Mouse (Mus musculus) limb, embryonic 12.5 days (tissue): ENCODE measurements at regions not wholly inside any gene's neighbourhood (a gene's known extent, or its start where the extent isn't known, plus 50 kb on each side); places are given as distances from the start of the nearest gene placed in this dataset.

Experiments used
- ATAC-seq: fragments of 200-750 bp; cut with Nextera tagmentation; 2 replicates; pipeline ENCODE4 v1.8.0; 2017; ENCODE audit warnings: low read depth, moderate TSS enrichment; ENCODE audit not compliant: insufficient number of reproducible peaks, insufficient read depth, low FRiP score, low TSS enrichment
- H3K27ac ChIP-seq: fragments of 300-500 bp; sonication (generic); 2 replicates; pipeline ENCODE4 v1.5.1; 2016; ENCODE audit warnings: mild to moderate bottlenecking, moderate library complexity
- H3K27me3 ChIP-seq: fragments of 300-500 bp; sonication (generic); 2 replicates; pipeline ENCODE4 v1.6.1; 2016; ENCODE audit warnings: mild to moderate bottlenecking, moderate library complexity
- H3K36me3 ChIP-seq: fragments of 300-500 bp; sonication (generic); 2 replicates; pipeline ENCODE4 v1.6.1; 2016; ENCODE audit warnings: mild to moderate bottlenecking, moderate library complexity
- H3K4me1 ChIP-seq: fragments of 300-500 bp; sonication (generic); replicated peaks from 2 replicates; pipeline ENCODE4 v1.6.1; 2016
- H3K4me2 ChIP-seq: fragments of 300-500 bp; sonication (generic); 2 replicates; pipeline ENCODE4 v1.6.1; 2016; ENCODE audit warnings: mild to moderate bottlenecking, moderate library complexity
- H3K4me3 ChIP-seq: fragments of 300-500 bp; sonication (generic); replicated peaks from 2 replicates; pipeline ENCODE4 v1.5.1; 2016; ENCODE audit warnings: mild to moderate bottlenecking
- H3K9ac ChIP-seq: fragments of 300-500 bp; sonication (generic); replicated peaks from 2 replicates; pipeline ENCODE4 v1.6.1; 2016; ENCODE audit warnings: mild to moderate bottlenecking, moderate library complexity
- H3K9me3 ChIP-seq: fragments of 300-500 bp; sonication (generic); 2 replicates; pipeline ENCODE4 v1.6.1; 2016; ENCODE audit warnings: mild to moderate bottlenecking, moderate library complexity
- WGBS: fragments of 180-500 bp; shearing (Covaris S2); methylation state at CpG from one replicate; pipeline ENCODE4 v1.1.7; 2016; 5-methylcytosine and 5-hydroxymethylcytosine counted together

GRCm38 (mm10) chr19:16075512-16076086, 57.0 kb upstream of the Gnaq start:
- Histone ChIP-seq H3K36me3 (no peaks in the 10 kb centered on the region), H3K4me2 (no peak overlapping the region), H3K9ac (no peak overlapping the region), H3K27me3 (no peaks in the 10 kb centered on the region), H3K4me1 (no peaks in the 10 kb centered on the region), H3K9me3 (peaks cover 3% of the 10 kb centered on the region; the same call in 1 of the 2 replicates), H3K27ac (no peak overlapping the region), H3K4me3 (no peak overlapping the region)
- 49% methylated on average over 2 of the region's 2 CpGs for WGBS
- ATAC-seq, result no peak

- Histone ChIP-seq H3K4me2 (no peak overlapping the region), H3K9me3 (no peaks in the 10 kb centered on the region), H3K36me3 (no peaks in the 10 kb centered on the region), H3K27me3 (no peaks in the 10 kb centered on the region), H3K4me1 (no peaks in the 10 kb centered on the region), H3K9ac (no peak overlapping the region), H3K27ac (no peak overlapping the region), H3K4me3 (no peak overlapping the region)
- ATAC-seq, result no peak
- WGBS, result 84% methylated on average over 1 of the region's 1 CpGs
These were observed 57.6 kb upstream of the Gnaq start for GRCm38 (mm10) chr19:16075026-16075425.

GRCm38 (mm10) chr19:16067314-16067713, 65.3 kb upstream of the Gnaq start:
- Histone ChIP-seq H3K27me3 (no peaks in the 10 kb centered on the region), H3K4me1 (no peaks in the 10 kb centered on the region), H3K36me3 (no peaks in the 10 kb centered on the region), H3K9me3 (no peaks in the 10 kb centered on the region), H3K27ac (no peak overlapping the region), H3K4me2 (no peak overlapping the region), H3K4me3 (no peak overlapping the region), H3K9ac (no peak overlapping the region)
- WGBS, result 78% methylated on average over 6 of the region's 6 CpGs
- no peak for ATAC-seq

- H3K9me3 ChIP-seq, result no peaks in the 10 kb centered on the region
These were observed 67.7 kb upstream of the Gnaq start for GRCm38 (mm10) chr19:16064911-16065310.

GRCm38 (mm10) chr19:16063916-16064580, 68.6 kb upstream of the Gnaq start:
- no peak; the same call in 1 of the 2 replicates for ATAC-seq
- Histone ChIP-seq H3K36me3 (no peaks in the 10 kb centered on the region), H3K4me1 (peaks cover 6% of the 10 kb centered on the region), H3K4me2 (peak overlapping the region; percentile 52), H3K9me3 (no peaks in the 10 kb centered on the region), H3K27ac (no peak overlapping the region), H3K9ac (no peak overlapping the region), H3K27me3 (no peaks in the 10 kb centered on the region), H3K4me3 (0 out of 2 replicates have a peak overlapping the region, but pooled peaks have one; percentile 8)
- 12% methylated on average over 12 of the region's 12 CpGs for WGBS

More at GRCm38 (mm10) chr19:16064911-16065310, 67.7 kb upstream of the Gnaq start:
- WGBS, result 93% methylated on average over 3 of the region's 3 CpGs
- Histone ChIP-seq H3K9ac (no peak overlapping the region), H3K36me3 (no peaks in the 10 kb centered on the region), H3K4me2 (no peak overlapping the region), H3K27ac (no peak overlapping the region), H3K4me3 (no peak overlapping the region), H3K4me1 (peaks cover 6% of the 10 kb centered on the region), H3K27me3 (no peaks in the 10 kb centered on the region)
- no peak for ATAC-seq

- Histone ChIP-seq H3K9ac (no peak overlapping the region), H3K9me3 (no peaks in the 10 kb centered on the region), H3K4me3 (no peak overlapping the region), H3K4me2 (no peak overlapping the region), H3K27me3 (no peaks in the 10 kb centered on the region), H3K27ac (no peak overlapping the region), H3K4me1 (peaks cover 6% of the 10 kb centered on the region), H3K36me3 (no peaks in the 10 kb centered on the region)
- ATAC-seq, result no peak
- WGBS, result 64% methylated on average over 8 of the region's 8 CpGs
These were observed 69.1 kb upstream of the Gnaq start for GRCm38 (mm10) chr19:16063533-16063915.

GRCm38 (mm10) chr19:16061821-16062220, 70.8 kb upstream of the Gnaq start:
- H3K9ac ChIP-seq, result no peak overlapping the region
- H3K9me3 ChIP-seq, result no peaks in the 10 kb centered on the region
- ATAC-seq, result no peak
- no peak overlapping the region for H3K4me3 ChIP-seq
- no peaks in the 10 kb centered on the region for H3K27me3 ChIP-seq
- peak overlapping the region; percentile 15; the same call in 1 of the 2 replicates for H3K4me2 ChIP-seq
- H3K36me3 ChIP-seq, result no peaks in the 10 kb centered on the region
- peaks cover 6% of the 10 kb centered on the region for H3K4me1 ChIP-seq
- WGBS, result 77% methylated on average over 11 of the region's 11 CpGs
- H3K27ac ChIP-seq, result no peak overlapping the region

- Histone ChIP-seq H3K4me3 (no peak overlapping the region), H3K27ac (no peak overlapping the region), H3K4me2 (no peak overlapping the region), H3K4me1 (peaks cover 6% of the 10 kb centered on the region), H3K9me3 (no peaks in the 10 kb centered on the region), H3K27me3 (no peaks in the 10 kb centered on the region), H3K36me3 (no peaks in the 10 kb centered on the region), H3K9ac (no peak overlapping the region)
- ATAC-seq, result no peak
- 81% methylated on average over 4 of the region's 4 CpGs for WGBS
These were observed 73.6 kb upstream of the Gnaq start for GRCm38 (mm10) chr19:16059026-16059425.

- 22% methylated on average over 18 of the region's 18 CpGs for WGBS
- H3K36me3 ChIP-seq, result no peaks in the 10 kb centered on the region
- peak overlapping the region; percentile 25 for H3K4me3 ChIP-seq
- H3K27me3 ChIP-seq, result no peaks in the 10 kb centered on the region
- H3K27ac ChIP-seq, result no peak overlapping the region
- ATAC-seq, result no peak
- H3K4me2 ChIP-seq, result peak overlapping the region; percentile 55
- no peaks in the 10 kb centered on the region for H3K9me3 ChIP-seq
- no peak overlapping the region for H3K9ac ChIP-seq
- H3K4me1 ChIP-seq, result 0 out of 2 replicates have a peak, but pooled peaks cover 7% of the 10 kb centered on the region
These were observed 65.6 kb upstream of the Cep78 start for GRCm38 (mm10) chr19:16050220-16051055.

- Histone ChIP-seq H3K27me3 (no peaks in the 10 kb centered on the region), H3K36me3 (no peaks in the 10 kb centered on the region), H3K4me3 (no peak overlapping the region), H3K4me2 (peak overlapping the region; percentile 55; the same call in 1 of the 2 replicates), H3K4me1 (0 out of 2 replicates have a peak, but pooled peaks cover 7% of the 10 kb centered on the region), H3K27ac (no peak overlapping the region), H3K9ac (no peak overlapping the region), H3K9me3 (no peaks in the 10 kb centered on the region)
- WGBS, result 47% methylated on average over 3 of the region's 3 CpGs
- ATAC-seq, result no peak
These were observed 64.9 kb upstream of the Cep78 start for GRCm38 (mm10) chr19:16049646-16050045.

- WGBS, result 77% methylated on average over 7 of the region's 7 CpGs
- no peaks in the 10 kb centered on the region for H3K36me3 ChIP-seq
These were observed 62.2 kb upstream of the Cep78 start for GRCm38 (mm10) chr19:16046977-16047376.

More at GRCm38 (mm10) chr19:16046977-16047376, 62.2 kb upstream of the Cep78 start:
- no peak for ATAC-seq
- no peak overlapping the region for H3K27ac ChIP-seq
- no peak overlapping the region for H3K4me3 ChIP-seq
- no peaks in the 10 kb centered on the region for H3K9me3 ChIP-seq
- H3K4me1 ChIP-seq, result 0 out of 2 replicates have a peak, but pooled peaks cover 7% of the 10 kb centered on the region
- H3K9ac ChIP-seq, result no peak overlapping the region
- H3K4me2 ChIP-seq, result no peak overlapping the region
- H3K27me3 ChIP-seq, result no peaks in the 10 kb centered on the region
